Mouse (Mus musculus) intestine, embryonic 16.5 days (tissue): Measurements from ENCODE around the gene Cav3. TPM values are rescaled to one million over a fixed set of nuclear protein-coding genes. Genes with fewer than 3 reads are reported as not detected.

Experiments
- polyA plus RNA-seq: library from polyadenylated mRNA; unstranded; fragments of >200 nt; fragmentation: Nextera tagmentation; extraction: Ambion mirVana; gene quantifications from 2 replicates; pipeline ENCODE4 v1.2.1, GENCODE M21; 2015

Gene Cav3
- polyA plus RNA-seq, 1 experiment from 2014 or later: 1.9 TPM

Other genes starting within 250 kb of the Cav3 start
- 12.4 and 14.1 TPM in 2 replicates for gene Lmcd1, start 185.7 kb upstream of the Cav3 start, polyA plus RNA-seq
- 2.7 and 3.5 TPM in 2 replicates for gene Ssu2, start 71.5 kb upstream of the Cav3 start, polyA plus RNA-seq
- 0.17 and 0.24 TPM in 2 replicates for gene Oxtr, start 30.4 kb downstream of the Cav3 start, polyA plus RNA-seq
- gene Rad18, start 237.2 kb downstream of the Cav3 start, polyA plus RNA-seq: 22.0 and 24.0 TPM in 2 replicates